Mouse (Mus musculus) adrenal gland, adult 2 months (tissue): Measurements from ENCODE around the gene Gm13420. TPM values are rescaled to one million over a fixed set of nuclear protein-coding genes. Genes with fewer than 3 reads are reported as not detected.
"Not testable (repeated sequence)": the region's sequence is repeated elsewhere in the genome, so short reads cannot be mapped to it uniquely, and the experiment has no call there.

Experiments used
- DNase-seq: peaks from one replicate; pipeline ENCODE4 v3.0.0; 2021
- polyA plus RNA-seq: library from polyadenylated mRNA; depleted of rRNA; stranded (reverse); fragments of >200 nt; gene quantifications from 2 replicates; pipeline ENCODE4 v1.2.3, GENCODE M21; 2012
- total RNA-seq, 2 experiments: library from RNA; stranded (reverse); gene quantifications; 2 replicates each; pipeline ENCODE4 v1.2.3; 2021

The Gm13420 gene
- total and polyA plus RNA-seq, 3 experiments = not detected

DNA sequence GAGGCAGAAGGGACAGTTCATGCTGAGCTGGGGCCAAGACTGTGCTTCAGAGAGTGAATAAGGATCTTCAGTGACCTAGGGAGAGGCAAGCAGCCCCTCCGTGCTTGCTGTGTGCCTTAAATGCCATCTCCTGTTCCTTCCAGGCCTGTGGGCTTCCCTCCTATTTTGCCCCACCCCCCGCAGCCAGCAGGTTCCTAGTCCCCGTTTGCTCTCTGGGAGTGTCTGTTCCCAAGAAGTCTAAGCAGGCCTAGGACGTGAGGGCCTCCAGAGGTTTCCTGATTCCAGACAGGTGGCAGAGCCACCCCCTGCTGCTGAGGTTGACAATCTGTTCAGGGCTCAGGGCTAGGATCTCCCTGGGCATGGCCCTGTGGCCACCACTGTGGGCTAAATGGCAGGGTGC, 12.7 kb downstream of the Gm13420 start:
- DNase-seq = no peak

DNA sequence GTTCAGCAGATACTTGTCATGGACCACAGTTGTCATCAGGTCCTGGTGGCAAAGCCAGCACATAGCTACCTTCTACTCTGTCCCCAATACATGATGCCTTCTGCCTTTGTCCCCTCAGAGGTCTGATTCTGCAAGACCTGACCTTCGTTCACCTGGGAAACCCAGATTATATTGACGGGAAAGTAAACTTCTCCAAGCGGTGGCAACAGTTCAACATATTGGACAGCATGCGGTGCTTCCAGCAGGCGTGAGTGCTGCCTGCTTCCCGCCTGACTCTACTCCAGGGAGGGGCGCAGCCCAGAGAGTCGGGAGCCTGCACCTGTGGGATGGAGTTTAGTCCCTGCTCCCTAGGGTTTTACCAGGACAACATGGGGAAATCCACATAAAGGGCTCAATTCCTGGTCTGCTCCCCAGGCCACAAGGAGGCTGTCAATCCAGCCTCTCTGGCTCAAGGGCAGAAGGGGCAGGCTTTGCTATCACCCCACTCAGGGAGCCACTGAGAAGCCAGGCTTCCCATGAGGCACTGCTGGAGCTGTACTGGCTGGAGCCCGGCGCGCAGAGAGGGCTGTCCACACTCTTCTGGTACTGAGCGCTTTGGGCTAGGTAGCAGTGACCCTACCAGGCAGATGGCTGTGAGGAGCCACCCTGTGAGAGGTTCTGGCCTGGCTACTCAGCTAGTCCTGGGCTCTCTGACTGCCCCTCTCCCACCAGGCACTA, 14.1 kb downstream of the Gm13420 start:
- DNase-seq = no peak

DNA sequence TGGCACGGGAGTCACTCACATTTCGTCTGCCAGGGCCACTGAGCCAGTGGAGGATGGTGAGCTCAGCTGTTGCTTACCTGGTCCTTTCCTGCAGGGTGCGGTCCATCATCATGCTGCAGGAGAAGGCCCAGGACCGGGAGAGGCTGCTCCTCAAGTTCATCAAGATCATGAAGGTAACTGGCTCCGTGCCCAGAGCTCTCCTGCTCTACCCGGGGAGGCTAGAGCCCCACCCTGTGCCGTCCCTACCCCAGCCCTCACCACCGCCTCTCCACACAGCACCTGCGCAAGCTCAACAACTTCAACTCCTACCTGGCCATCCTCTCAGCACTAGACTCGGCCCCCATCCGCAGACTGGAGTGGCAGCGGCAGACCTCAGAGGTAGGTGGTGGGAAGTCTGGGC, 15.8 kb downstream of the Gm13420 start:
- no peak for DNase-seq

DNA sequence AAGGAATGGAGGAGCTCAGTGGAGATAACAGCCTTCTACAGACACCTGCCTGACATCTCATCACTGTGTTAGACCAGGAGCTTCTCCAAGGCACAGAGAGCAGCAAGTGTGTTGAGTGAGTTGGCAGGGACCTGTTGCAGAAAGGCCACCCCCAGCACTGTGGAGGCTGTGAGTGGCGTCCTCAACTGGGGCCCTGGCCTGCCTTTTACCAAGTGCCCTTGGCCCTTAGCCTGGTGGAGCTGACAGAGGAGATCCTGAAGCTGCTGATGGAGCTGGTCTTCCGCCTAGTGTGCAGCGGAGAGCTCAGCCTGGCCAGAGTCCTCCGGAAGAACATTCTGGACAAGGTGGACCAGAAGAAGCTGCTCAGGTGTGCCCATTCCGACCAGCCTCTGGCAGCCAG, 18.1 kb downstream of the Gm13420 start:
- DNase-seq = no peak

DNA sequence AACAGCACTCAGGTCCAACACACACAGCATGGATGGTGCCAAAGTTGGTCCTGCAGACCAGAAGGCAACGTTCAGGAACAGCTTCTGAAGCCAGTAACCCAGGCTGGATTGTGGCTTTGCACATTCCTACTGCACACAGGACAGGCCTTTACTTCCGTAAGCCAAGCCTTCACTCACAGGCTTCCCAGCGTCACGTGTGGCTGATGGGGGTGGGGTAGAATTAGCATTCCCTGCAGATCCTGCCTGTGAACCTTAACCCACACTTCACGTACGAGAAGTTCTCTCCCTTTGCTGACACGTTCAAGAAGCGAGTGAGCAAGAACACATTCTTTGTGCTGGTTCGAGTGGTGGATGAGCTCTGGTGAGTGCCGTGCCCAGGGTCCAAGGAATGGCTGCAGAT, 18.9 kb downstream of the Gm13420 start:
- no peak for DNase-seq

DNA sequence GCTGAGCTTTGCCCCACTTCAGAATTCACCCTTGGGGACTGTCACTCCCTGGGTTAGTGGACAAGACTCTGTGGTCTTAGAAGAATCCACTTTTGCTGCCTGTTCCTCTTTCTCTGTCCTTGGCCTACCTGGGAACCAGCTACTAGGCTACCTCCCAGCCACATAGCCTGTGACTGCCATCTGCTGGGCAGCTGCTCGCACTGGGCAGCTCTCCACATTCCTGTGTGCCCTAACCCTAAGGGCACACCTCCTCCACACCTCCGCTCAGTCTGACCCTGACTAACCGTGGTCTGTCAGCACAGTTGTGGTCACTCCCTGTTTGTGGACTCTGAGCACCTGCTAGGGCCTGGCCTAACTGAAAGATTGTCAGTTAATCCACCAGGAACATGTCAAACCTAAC, 19.9 kb downstream of the Gm13420 start:
- DNase-seq = peak; percentile 81

DNA sequence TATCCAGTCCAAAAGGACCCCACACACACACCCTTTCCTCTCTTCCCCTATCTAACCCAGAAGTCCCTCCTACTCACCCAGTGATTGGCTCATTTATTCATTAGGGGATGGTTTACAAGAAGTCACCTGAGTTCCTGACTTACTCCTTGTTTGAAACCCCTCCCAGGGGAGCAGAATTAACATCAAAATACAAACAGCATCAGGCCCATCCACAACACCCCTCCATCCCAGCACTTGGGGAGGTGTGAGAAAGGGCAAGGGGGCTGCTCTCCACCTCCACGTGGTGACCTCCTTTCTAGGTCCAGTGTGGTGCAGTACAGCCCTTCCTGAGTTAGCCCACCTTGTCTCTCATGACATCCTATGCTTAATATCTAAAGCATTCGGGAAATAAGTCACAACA, 22.0 kb downstream of the Gm13420 start:
- DNase-seq = no peak

DNA sequence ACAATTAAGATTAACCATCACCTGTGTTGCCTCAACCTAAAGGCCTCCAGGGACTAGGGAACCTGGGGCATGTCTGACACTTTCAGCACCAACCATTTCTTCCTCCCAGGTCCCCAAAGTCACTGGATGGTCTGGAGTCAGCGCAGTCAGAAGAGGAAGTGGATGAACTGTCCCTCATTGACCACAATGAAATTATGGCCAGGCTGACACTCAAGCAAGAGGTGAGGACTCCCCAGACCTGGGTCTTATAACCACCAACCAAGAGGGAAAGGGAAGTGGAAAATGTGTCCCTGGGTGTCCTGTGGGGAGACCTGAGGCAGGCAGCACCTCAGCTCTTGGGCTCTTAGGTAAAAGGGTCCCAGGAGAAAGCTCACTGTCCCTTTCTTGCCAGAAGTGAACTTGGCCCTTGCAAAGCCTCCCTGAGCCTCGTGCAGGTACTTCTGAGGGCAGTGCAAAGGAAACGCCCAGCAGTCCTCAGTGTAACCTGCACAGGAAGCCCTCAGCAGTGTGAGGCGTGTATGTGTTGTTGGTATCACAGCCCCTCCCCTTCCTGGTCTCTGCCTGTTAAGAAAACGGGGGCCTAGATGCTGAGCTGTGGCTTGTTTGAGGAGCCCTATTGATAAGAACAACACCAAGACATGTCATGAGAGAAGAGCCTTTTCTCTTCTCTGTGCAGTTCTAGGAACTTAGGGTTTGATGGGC, 26.7 kb downstream of the Gm13420 start:
- DNase-seq = no peak

DNA sequence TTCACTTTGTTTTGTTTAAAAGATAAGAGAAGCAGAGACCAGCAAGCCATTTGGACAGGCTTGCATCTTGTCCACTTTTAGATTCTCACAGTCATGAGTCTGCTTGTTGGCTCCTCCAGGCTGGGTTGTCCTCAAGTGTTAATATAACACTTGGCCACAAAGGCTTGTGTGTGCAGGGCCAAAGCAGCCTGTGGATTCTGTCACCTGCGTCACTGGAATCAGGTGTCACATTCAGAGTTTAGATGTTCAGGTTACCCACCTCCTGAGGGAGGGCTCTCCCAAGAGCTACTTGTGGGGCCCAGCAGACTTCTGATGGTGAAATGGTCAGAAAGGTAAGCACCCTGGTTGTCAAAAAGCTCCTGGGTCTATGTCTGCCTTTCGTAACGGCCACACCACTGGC, 28.4 kb downstream of the Gm13420 start:
- no peak for DNase-seq

DNA sequence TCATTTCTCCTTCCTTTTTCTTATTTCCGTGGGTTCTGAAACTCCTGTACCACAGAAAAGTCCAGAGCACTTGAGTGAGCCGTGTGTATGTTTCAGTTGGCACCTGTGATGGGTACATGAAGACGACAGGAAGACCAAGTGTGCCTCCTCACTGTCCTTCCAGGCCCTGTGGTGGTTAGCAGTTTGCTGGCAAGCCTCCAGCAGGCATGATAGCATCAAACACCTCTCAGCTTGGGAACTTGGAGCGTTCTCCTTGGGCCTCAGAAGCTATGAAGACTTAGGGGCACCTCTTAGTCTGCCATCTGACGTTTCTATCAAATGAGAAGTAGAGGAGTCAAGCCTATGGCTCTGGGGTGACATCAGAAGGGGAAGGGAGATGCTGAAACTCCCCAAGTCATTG, 32.9 kb downstream of the Gm13420 start:
- DNase-seq = no peak

DNA sequence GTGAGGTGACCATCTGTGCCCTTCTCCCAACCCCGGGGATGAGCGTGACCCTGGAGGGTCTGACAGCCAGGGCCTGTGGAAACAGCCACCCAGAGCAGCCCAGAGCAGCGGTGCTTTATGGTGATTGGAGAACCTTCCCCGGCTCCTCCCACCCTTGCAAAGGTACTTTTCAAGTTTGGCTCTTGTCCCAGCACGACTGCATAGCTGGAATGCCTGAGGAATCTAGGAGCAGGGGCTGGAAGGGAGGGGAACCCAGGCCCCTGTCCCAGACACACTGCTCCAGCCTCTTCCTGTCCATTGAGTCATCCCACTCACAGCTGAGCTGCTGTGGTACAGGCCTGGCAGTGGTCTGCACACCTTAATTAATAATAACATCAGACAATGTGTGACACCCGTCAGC, 34.8 kb downstream of the Gm13420 start:
- peak; percentile 45 for DNase-seq

DNA sequence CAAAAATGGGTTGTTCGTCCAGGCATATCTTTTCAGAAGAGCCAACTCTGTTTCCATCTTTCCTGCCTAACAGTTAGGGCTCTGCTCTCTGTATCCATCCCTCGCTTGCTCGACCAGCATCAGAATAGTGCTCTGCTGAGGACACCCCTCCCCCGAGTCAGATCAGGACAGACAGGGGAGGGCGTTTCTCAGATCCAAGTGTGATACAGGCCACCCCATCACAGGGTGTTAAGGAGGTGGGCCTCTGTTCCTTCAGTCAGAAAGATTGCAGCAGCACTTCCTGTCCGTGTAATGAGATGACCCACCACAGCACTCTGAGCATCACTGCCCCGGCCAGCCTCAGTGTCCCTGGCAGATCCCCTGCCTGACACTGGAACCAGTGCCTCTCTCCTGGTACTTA, 35.3 kb downstream of the Gm13420 start:
- DNase-seq = no peak

DNA sequence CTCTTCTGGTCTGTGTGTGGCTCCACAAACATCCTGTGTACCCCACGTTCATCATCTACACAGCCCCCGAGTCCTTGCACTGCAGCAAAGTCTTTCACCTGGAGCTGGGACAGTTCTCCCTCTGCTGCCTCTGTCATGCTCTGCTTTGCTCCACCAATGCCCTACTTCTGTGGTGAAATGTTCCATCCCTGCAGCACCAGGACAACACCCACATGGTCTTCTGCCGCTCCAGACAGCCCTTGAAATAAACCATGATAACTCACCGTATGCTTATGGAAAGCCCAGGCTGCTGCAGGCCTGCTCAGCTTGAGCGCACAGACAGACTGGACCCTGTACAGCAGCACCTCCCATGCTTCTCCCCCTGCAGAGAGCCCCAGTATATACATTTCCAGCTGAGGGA, 37.4 kb downstream of the Gm13420 start:
- no peak for DNase-seq

DNA sequence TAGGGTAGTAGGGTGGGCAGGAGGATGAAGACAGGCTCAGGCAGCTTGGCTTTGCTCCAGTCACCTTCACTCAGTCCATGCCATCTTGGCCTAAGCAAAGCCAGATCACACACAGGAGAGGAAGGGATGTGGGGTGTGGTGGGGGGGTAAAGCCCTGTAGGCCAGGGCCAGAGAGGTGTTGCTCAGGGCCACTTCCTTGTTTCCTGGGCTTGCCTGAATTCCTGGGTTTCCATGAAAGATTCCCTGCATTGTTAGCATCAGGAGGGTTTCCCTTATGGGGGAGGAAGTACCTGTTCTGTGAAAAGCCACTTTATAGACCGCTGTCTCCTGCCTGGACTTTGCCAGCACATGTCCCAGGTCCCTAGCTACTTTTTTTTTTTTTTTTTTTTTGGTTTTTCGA, 38.0 kb downstream of the Gm13420 start:
- no peak for DNase-seq

DNA sequence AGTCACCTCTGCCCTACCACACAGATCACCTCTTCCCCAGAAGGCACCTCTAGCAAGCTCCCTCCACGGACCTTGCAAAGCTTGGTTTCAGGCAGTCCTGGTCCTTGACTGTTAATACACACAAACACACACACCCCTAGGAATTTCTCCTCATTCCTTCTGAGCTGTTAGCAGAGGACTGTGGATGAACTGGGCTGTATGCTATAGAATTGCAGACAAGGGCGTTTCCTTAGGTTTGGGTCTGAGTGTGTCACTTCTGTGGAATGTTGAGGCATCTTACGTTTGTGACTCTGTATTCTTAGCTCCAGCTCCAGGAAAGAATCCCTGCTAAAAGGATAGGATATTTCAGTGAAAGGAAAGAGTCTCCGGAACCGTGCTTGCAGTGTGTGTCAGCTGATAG, 39.6 kb downstream of the Gm13420 start:
- no peak for DNase-seq

DNA sequence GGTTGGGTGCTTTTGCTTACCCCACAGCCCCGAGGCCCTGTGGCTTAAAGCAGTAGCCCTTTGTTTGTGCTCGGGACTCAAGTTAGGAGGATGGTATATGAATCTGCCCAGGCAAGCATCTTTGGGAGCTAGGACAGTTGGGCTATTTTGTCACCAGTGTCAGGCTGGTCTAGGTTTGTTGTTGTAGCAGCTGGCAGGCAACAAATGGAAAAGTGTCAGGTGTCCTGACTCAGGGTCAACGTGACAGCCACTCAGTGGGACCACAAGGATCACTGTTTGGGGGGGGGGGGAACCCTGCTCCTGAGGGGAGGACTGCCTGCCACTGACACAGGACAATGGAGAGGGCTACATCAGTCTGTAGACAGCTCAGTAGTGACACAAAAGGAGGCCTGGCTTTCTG, 40.4 kb downstream of the Gm13420 start:
- no peak for DNase-seq

DNA sequence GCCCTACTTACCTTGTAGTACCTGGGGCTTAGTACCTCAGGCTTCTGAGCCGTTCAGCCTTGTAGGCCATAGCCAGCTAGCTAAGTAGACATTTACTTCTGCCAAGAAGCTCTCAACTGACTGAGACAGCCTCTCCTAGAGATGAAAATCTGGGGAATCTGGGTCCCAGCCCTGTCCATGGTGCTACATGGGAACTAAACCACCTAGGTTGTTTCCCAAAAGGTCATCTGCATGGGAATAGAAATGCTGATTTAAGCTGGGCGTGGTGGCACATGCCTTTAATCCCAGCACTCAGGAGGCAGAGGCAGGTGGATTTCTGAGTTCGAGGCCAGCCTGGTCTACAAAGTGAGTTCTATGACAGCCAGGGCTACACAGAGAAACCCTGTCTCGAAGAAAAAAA, 43.3 kb downstream of the Gm13420 start:
- DNase-seq = not testable (repeated sequence)

DNA sequence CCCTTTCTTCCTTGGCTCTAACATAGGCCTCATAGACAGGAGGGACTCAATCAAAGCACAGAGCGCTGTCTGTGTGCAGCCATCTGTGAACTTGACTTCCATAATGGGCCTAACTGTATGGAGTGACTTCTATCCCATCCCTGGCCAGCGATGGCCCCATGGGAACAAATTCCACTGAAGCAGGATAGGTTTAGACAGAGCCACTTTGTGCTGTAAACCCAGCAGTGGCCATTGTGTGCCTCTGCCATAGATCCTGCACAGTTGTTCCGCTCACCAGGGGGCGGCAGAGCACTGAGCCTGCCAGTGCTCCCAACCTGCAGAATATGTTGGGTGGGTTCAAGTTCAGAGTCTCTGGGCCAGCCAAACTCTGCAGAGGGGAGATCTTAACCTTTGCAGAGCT, 43.8 kb downstream of the Gm13420 start:
- DNase-seq = peak; percentile 34

DNA sequence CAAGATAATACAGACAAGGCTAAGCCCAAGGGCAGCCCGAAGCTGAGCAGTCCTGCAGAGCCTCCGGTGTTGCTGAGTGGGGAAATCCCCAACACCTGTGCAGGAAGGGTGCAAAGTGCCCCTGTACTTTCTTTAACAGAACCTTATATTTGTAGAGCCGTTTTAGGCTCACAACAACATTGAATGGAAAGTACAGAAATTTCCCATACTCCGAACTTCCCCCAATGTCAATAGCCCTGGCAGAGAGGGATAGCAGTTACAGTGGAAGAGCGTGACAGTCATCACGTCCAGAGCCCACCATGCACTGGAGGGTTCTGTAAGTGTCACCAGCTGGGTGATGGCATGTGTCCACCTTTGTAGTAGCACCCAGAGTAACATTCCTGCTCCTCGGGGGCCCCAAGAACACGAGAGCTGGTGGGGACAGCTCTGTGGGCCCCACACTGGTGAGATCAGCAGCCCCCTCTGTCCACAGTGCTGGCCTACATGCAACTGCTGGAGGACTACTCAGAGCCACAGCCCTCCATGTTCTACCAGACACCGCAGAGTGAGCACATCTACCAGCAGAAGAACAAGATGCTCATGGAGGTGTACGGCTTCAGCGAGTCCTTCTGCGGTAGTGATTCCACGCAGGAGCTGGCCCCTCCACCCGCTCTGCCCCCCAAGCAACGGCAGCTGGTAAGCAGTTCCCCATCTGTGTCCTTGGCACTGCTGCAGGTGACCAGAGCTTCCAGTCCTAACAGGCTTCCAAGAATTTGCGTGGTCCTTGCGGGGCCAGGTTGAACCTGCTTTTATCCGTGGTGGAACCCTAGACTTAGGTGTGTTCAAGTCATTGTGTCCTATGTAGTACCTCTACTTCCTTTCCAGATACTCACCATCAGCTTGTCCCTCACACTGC, 44.5 kb downstream of the Gm13420 start:
- DNase-seq = no peak

DNA sequence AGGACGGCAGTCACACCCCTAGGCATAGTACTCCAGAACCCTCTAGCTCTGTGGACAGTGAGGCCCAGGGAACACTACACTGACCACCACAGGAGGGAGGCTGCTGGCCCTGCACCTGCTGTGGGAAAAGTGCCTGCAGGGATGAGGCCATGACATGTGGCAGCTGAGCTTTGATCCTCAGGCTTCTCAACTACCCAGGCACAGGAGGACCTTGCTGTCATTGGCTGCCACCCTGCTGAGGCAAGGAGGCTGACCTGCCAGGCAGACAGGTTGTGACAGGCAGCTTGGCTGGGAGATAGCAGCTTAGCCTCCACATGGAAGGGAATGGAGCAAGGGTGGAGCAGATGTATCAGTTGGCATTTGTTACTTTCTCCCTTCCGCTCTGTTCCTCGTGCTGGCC, 46.0 kb downstream of the Gm13420 start:
- DNase-seq = no peak

DNA sequence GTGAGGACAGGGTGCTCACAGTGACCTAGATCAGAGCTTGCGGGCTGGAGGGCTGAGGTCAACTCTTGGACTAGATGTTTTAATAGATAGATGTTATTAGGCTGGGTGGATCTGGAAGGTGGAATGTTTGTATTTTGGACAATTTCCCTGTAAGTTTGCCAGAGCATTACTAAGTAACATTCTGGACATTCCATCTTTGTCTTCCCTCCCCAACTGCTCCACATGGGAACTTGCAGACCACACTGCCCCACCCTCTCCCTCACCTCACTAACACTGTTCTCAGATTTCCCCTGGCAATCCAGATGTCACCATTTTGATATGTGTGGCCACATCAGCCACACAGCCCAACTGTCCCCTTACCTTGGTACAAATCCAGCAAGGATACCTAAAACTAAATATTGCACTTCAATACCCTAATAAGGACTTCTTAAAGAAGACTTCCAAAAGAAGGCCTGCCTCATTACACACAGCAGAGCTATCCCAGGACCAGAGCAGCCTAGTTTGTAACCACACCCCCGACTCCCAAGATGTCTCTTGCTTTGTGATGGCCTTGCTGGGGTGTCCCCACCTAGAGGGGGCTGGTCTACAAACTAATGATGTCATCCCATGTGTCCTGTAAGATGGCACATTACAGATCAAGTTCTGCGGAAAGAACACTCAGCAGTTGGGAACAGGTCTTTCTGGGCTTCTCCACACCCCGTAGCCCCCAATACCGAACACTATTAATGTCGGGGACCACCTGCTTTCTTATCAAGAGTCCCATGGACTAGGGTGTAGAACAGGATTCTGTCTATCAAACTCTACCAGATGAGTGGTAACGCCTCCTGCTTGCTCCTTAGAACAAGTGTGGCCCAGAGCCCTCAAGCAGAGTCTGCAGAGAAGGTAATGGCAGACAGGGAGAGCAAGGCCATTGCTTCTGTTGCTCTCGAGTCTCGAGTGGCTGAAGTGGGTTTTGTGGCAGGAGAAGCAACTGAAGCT, 48.1 kb downstream of the Gm13420 start:
- no peak for DNase-seq

DNA sequence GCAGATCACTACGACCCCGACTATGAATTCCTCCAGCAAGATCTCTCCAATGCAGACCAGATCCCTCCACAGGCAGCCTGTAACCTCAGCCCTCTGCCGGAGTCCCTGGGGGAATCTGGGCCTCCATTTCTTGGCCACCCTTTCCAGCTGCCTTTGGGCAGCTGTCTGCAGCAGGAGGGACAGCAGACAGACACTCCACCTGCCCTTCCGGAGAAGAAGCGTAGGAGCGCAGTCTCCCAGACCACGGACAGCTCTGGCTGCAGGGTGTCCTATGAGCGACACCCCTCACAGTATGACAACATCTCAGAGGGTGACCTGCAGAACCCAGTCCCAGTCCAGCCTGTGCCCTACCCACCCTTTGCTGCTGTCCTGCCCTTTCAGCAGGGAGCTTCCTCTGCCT, 49.3 kb downstream of the Gm13420 start:
- DNase-seq = no peak
